Mouse (Mus musculus) liver, postnatal 0 days (tissue): ENCODE data around the gene Nat14. TPM values are rescaled to one million over a fixed set of nuclear protein-coding genes. Genes with fewer than 3 reads are reported as not detected.

Experiments used
- ATAC-seq: fragments of 200-750 bp; cut with Nextera tagmentation; 2 replicates; pipeline ENCODE4 v1.8.0; 2017; ENCODE audit warnings: mild to moderate bottlenecking, moderate library complexity
- DNase-seq: peaks from one replicate; pipeline ENCODE4 v3.0.0-alpha.2; 2016
- H3K27ac ChIP-seq: fragments of 300-500 bp; sonication (generic); 2 replicates; pipeline ENCODE4 v1.5.1; 2014; ENCODE audit warnings: antibody characterized with exemption, moderate library complexity, mild to moderate bottlenecking, low read depth
- H3K27me3 ChIP-seq: fragments of 300-500 bp; sonication (generic); 2 replicates; pipeline ENCODE4 v1.6.1; 2014; ENCODE audit warnings: low read length, control low read depth, mixed read lengths; ENCODE audit not compliant: insufficient read depth
- H3K36me3 ChIP-seq: fragments of 300-500 bp; sonication (generic); replicated peaks from 2 replicates; pipeline ENCODE4 v1.6.1; 2014; ENCODE audit warnings: mild to moderate bottlenecking, control low read depth, low read length, moderate library complexity, mixed read lengths; ENCODE audit not compliant: insufficient read depth
- H3K4me1 ChIP-seq: fragments of 300-500 bp; sonication (generic); 2 replicates; pipeline ENCODE4 v1.6.1; 2014; ENCODE audit warnings: antibody characterized with exemption, mild to moderate bottlenecking, control low read depth; ENCODE audit not compliant: insufficient read depth
- H3K4me2 ChIP-seq: fragments of 300-500 bp; sonication (generic); 2 replicates; pipeline ENCODE4 v1.6.1; 2014; ENCODE audit warnings: low read depth, mild to moderate bottlenecking, low read length, moderate library complexity, mixed read lengths
- H3K4me3 ChIP-seq: fragments of 300-500 bp; sonication (generic); 2 replicates; pipeline ENCODE4 v1.5.1; 2014; ENCODE audit warnings: low read depth, low read length
- H3K9ac ChIP-seq: fragments of 300-500 bp; sonication (generic); replicated peaks from 2 replicates; pipeline ENCODE4 v1.6.1; 2014; ENCODE audit warnings: mild to moderate bottlenecking, moderate library complexity
- H3K9me3 ChIP-seq: fragments of 300-500 bp; sonication (generic); 2 replicates; pipeline ENCODE4 v1.6.1; 2016; ENCODE audit warnings: mild to moderate bottlenecking, control low read depth, low read length, mixed read lengths
- CTCF ChIP-seq: sonication (generic); IDR thresholded peaks from 2 replicates; pipeline ENCODE4 v1.5.1; 2016; ENCODE audit warnings: antibody characterized with exemption, low read depth
- EP300 ChIP-seq: IDR thresholded peaks from 2 replicates; pipeline ENCODE4 v1.6.1; 2016; ENCODE audit warnings: antibody characterized with exemption, low read depth, mild to moderate bottlenecking
- WGBS: fragments of 180-500 bp; shearing (Covaris S2); extraction: QIAGEN DNeasy Blood & Tissue Kit; methylation state at CpG from one replicate; pipeline ENCODE4 v1.1.7; 2014; ENCODE audit not compliant: insufficient replicate concordance; 5-methylcytosine and 5-hydroxymethylcytosine counted together
- polyA plus RNA-seq: library from polyadenylated mRNA; unstranded; fragments of >200 nt; fragmentation: Nextera tagmentation; extraction: Ambion mirVana; gene quantifications from 2 replicates; pipeline ENCODE4 v1.2.1, GENCODE M21; 2015

Nat14 gene
- polyA plus RNA-seq, 1 experiment from 2014 or later: 0.20 TPM

DNA sequence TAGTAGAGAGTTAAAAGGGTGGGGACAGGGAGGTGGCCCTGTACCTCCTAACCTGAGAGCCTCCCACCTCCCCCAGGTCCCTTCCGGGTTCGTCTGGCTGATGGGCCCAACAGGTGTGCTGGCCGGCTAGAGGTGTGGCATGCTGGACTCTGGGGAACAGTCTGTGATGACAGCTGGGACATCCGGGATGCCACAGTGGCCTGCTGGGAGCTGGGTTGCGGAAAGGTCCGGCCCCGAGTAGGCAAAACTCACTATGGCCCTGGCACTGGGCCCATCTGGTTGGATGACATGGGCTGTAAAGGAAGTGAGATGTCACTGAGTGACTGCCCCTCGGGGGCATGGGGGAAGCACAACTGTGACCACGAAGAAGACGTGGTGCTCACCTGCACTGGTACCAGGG lies 15.0 kb downstream of the Nat14 start:
- H3K4me1 ChIP-seq: no peaks in the 10 kb centered on the region
- H3K27ac ChIP-seq: no peak overlapping the region
- TF ChIP-seq CTCF: no peak
- TF ChIP-seq EP300: no peak
- no peak overlapping the region for H3K9ac ChIP-seq
- H3K36me3 ChIP-seq: no peaks in the 10 kb centered on the region
- no peak overlapping the region for H3K4me3 ChIP-seq
- 63% methylated on average over 10 of the region's 10 CpGs for WGBS
- H3K27me3 ChIP-seq: no peaks in the 10 kb centered on the region
- ATAC-seq: no peak
- DNase-seq: no peak
- no peaks in the 10 kb centered on the region for H3K9me3 ChIP-seq
- no peak overlapping the region for H3K4me2 ChIP-seq

DNA sequence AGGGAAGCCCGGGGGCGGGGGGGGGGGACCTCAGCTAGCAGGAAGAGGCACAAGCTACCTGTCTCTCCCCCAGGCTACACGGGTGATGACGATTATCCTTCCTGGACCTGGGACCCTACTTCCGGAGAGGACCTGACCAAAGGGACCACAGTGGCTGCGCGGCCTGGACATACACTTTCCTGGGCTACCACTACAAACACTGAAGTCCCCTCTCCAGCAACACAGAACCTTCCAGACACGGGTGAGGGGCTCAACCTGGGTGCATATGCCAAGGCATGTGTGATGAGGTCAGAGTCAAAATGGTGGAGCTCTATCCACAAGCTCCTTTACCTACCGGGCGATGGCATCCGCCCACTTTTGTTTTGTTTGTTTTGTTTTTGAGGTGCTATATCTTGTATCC lies 15.6 kb downstream of the Nat14 start:
- Histone ChIP-seq H3K9me3 (no peaks in the 10 kb centered on the region), H3K36me3 (no peaks in the 10 kb centered on the region), H3K27ac (no peak overlapping the region), H3K4me3 (no peak overlapping the region), H3K4me1 (no peaks in the 10 kb centered on the region), H3K27me3 (no peaks in the 10 kb centered on the region), H3K9ac (no peak overlapping the region), H3K4me2 (no peak overlapping the region)
- DNase-seq: no peak
- TF ChIP-seq CTCF: no peak
- no peak for TF ChIP-seq EP300
- ATAC-seq: no peak
- WGBS: 57% methylated on average over 10 of the region's 11 CpGs

DNA sequence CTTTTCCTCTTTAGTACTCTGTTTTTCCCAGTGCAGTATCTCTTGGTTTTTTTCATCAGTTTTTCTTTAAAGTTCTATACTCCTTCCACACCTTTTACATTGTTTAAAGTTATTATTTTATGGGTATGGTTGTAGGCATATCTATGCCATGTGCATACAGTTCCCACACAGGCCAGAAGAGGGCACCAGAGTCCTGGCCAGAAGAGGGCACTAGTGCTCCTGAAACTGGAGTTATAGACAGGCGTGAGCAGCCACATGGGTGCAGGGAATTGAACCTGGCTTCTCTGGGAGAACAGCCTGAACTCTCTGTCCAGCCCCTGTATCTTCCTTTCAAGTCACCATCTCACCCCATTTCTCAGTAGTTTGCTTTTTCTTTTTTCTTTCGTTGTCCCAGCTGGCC lies 16.6 kb downstream of the Nat14 start:
- peak; percentile 81 for DNase-seq
- Histone ChIP-seq H3K4me3 (no peak overlapping the region), H3K27ac (no peak overlapping the region), H3K9ac (no peak overlapping the region), H3K27me3 (no peaks in the 10 kb centered on the region), H3K9me3 (no peaks in the 10 kb centered on the region), H3K4me2 (no peak overlapping the region), H3K4me1 (peaks cover 2% of the 10 kb centered on the region; the same call in 1 of the 2 replicates), H3K36me3 (no peaks in the 10 kb centered on the region)
- WGBS: 49% methylated on average over 2 of the region's 2 CpGs
- no peak for TF ChIP-seq EP300
- TF ChIP-seq CTCF: peak; percentile 95
- no peak for ATAC-seq

DNA sequence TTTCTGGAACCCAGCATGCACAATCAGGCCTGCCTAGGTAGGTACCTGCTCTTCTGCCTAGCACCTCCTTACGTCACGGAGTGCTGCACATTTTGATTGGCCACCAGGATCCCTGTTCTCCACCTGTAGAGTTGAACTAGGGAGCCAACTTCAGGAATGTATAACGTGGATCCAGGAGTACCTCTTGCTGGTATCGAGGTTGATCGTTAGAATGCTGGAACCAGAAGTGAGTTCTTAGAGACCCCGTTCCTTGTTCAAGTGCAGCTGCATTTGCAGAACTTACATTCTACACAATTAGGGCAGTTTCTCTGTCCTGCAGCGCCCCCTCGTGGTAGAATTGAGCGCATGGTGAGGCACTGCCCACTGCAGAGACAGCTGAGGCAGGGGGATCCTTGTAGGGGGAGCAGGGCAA lies 18.2 kb downstream of the Nat14 start:
- H3K27ac ChIP-seq: no peak overlapping the region
- TF ChIP-seq EP300 (no peak), CTCF (peak; percentile 94)
- H3K4me1 ChIP-seq: peaks cover 2% of the 10 kb centered on the region; the same call in 1 of the 2 replicates
- no peaks in the 10 kb centered on the region for H3K36me3 ChIP-seq
- DNase-seq (peak; percentile 87), ATAC-seq (peak; percentile 73)
- no peaks in the 10 kb centered on the region for H3K9me3 ChIP-seq
- WGBS: 18% methylated on average over 9 of the region's 9 CpGs
- H3K27me3 ChIP-seq: no peaks in the 10 kb centered on the region
- no peak overlapping the region for H3K9ac ChIP-seq
- no peak overlapping the region for H3K4me2 ChIP-seq
- H3K4me3 ChIP-seq: no peak overlapping the region

DNA sequence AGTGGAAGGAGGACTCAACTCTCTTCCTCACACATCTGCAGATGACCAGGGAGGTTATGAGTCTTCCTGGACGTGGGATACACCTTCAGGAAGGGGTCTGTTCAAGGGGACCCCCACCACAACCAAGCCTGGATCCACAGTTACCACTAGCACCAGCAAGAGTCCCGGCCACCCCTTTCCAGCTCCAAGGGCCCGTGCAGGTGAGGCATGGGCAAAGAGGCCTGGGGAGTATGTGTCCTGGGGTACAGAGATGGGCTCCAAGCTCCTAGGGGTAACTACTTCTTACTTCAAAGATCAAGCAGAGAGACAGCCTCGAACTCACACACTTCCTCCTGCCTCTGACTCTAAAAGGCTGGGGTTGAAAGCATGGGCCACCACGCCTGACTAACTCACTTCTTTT lies 20.8 kb downstream of the Nat14 start:
- DNase-seq (no peak), ATAC-seq (no peak)
- Histone ChIP-seq H3K4me2 (no peak overlapping the region), H3K9me3 (no peaks in the 10 kb centered on the region), H3K27me3 (no peaks in the 10 kb centered on the region), H3K4me3 (no peak overlapping the region), H3K27ac (no peak overlapping the region), H3K4me1 (peaks cover 2% of the 10 kb centered on the region; the same call in 1 of the 2 replicates), H3K36me3 (no peaks in the 10 kb centered on the region), H3K9ac (no peak overlapping the region)
- TF ChIP-seq EP300 (no peak), CTCF (no peak)
- WGBS: 34% methylated on average over 5 of the region's 5 CpGs

GRCm38 (mm10) chr7:4943223-4943815 lies 21.5 kb downstream of the Nat14 start:
- H3K9me3 ChIP-seq: no peaks in the 10 kb centered on the region
- H3K36me3 ChIP-seq: no peaks in the 10 kb centered on the region
- peak; percentile 88 for ATAC-seq
- peak; percentile 93 for DNase-seq
- H3K4me3 ChIP-seq: peak overlapping the region; percentile 21; the same call in 1 of the 2 replicates
- H3K27ac ChIP-seq: no peak overlapping the region
- no peak overlapping the region for H3K9ac ChIP-seq
- peaks cover 2% of the 10 kb centered on the region; the same call in 1 of the 2 replicates for H3K4me1 ChIP-seq
- H3K4me2 ChIP-seq: peak overlapping the region; percentile 67
- H3K27me3 ChIP-seq: no peaks in the 10 kb centered on the region
- TF ChIP-seq CTCF (peak; percentile 98), EP300 (no peak)
- 10% methylated on average over 15 of the region's 15 CpGs for WGBS

DNA sequence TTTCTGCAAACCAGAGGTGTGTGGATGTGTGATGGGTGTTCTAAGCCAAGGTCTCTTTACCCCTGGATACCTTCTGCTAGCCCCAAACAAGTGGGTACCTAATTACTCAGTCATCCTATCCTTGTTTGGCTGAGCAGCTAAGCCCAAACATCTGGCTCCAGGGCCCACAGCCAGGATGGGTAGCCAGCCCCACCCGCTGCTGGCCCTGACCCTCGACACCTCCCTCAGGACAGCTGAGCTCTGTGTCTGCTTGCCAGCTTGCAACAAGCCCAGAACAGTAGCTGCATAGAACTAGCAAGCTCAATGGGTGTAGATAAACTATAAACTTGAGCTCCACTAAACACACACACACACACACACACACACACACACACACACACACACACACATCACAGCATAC lies 26.0 kb downstream of the Nat14 start:
- DNase-seq (no peak), ATAC-seq (no peak)
- Histone ChIP-seq H3K4me2 (no peak overlapping the region), H3K4me1 (peaks cover 2% of the 10 kb centered on the region; the same call in 1 of the 2 replicates), H3K4me3 (no peak overlapping the region), H3K9ac (no peak overlapping the region), H3K36me3 (no peaks in the 10 kb centered on the region), H3K9me3 (no peaks in the 10 kb centered on the region), H3K27me3 (no peaks in the 10 kb centered on the region), H3K27ac (no peak overlapping the region)
- 43% methylated on average over 2 of the region's 2 CpGs for WGBS
- TF ChIP-seq CTCF: no peak
- no peak for TF ChIP-seq EP300
